Mouse (Mus musculus) hematopoietic multipotent progenitor cell, adult 10-12 weeks (in vitro differentiated cells): ENCODE measurements around the gene Nop56. TPM values are rescaled to one million over a fixed set of nuclear protein-coding genes. Genes with fewer than 3 reads are reported as not detected.

Experiments
- polyA plus RNA-seq: library from polyadenylated mRNA; stranded (reverse); fragments of >175 nt; gene quantifications from 2 replicates; pipeline ENCODE4 v1.2.3, GENCODE M21; 2012; ENCODE audit warnings: low replicate concordance

Nop56 gene
- polyA plus RNA-seq = 15.9 and 35.4 TPM in 2 replicates

GRCm38 (mm10) chr2:130274149-130274861, at the start of gene Nop56:
TSS of gene Nop56 (plus strand) at chr2:130274430.

GRCm38 (mm10) chr2:130283854-130284654, 9.8 kb downstream of the Nop56 start, which contains the start of gene Idh3b:
TSS of gene Idh3b (minus strand) at chr2:130284547.

GRCm38 (mm10) chr2:130294936-130295277, 20.7 kb downstream of the Nop56 start, which contains the start of gene Ebf4:
TSS of gene Ebf4 (plus strand) at chr2:130295169.

Other genes with a start within 250 kb of the Nop56 start
- gene Tgm6, start 162.0 kb upstream of the Nop56 start, polyA plus RNA-seq = not detected in 2 replicates
- 226 and 366 TPM in 2 replicates for gene Snrpb, start 95.0 kb upstream of the Nop56 start, polyA plus RNA-seq
- gene Tmc2, start 79.2 kb upstream of the Nop56 start, polyA plus RNA-seq = not detected in 2 replicates
- 32.1 and 38.8 TPM in 2 replicates for gene Idh3b, start 10.1 kb downstream of the Nop56 start, polyA plus RNA-seq
- gene Ebf4, start 20.7 kb downstream of the Nop56 start, polyA plus RNA-seq = 0.04 and 0.15 TPM in 2 replicates
- gene Cpxm1, start 123.1 kb downstream of the Nop56 start, polyA plus RNA-seq = 0.17 TPM in 2 replicates
- gene Gm28372, start 130.8 kb downstream of the Nop56 start, polyA plus RNA-seq = not detected in 2 replicates
- not detected in 2 replicates for gene 1700020A23Rik, start 130.8 kb downstream of the Nop56 start, polyA plus RNA-seq
- gene Tmem239, start 132.0 kb downstream of the Nop56 start, polyA plus RNA-seq = not detected in 2 replicates
- 14.7 and 20.6 TPM in 2 replicates for gene Vps16, start 149.9 kb downstream of the Nop56 start, polyA plus RNA-seq
- 16.8 and 23.8 TPM in 2 replicates for gene Pced1a, start 150.3 kb downstream of the Nop56 start, polyA plus RNA-seq
- 25.3 and 30.2 TPM in 2 replicates for gene Ptpra, start 175.8 kb downstream of the Nop56 start, polyA plus RNA-seq